Mouse (Mus musculus): Measurements from ENCODE around the gene Aebp1.
A peak's percentile ranks its signal among the peaks of the same experiment; 100 is the strongest.
"Not testable (repeated sequence)": the region's sequence is repeated elsewhere in the genome, so short reads cannot be mapped to it uniquely, and the experiment has no call there.

The Aebp1 gene

DNA sequence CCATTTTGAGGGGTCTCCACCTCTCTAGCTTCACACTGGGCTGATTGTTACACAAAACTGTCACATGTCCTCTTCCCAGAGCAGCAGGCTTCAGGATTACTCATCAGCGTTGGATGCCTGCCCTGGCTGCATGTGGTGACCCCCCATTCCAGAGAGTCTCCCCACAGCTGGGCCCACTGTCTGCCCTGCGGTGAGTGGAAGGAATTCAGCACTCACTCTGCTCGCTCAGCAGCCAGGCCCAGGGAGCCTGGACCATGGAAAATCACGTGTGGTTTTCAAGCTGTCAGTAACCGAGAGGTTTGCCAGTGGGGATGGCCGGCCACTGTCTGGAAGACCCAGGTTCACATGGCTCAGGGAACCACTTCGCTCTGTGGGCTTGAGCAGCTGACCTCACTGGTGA is 5.8 kb upstream of the Aebp1 start:
- DNase-seq (ENCODE audit: low read depth, low spot score): no peak

DNA sequence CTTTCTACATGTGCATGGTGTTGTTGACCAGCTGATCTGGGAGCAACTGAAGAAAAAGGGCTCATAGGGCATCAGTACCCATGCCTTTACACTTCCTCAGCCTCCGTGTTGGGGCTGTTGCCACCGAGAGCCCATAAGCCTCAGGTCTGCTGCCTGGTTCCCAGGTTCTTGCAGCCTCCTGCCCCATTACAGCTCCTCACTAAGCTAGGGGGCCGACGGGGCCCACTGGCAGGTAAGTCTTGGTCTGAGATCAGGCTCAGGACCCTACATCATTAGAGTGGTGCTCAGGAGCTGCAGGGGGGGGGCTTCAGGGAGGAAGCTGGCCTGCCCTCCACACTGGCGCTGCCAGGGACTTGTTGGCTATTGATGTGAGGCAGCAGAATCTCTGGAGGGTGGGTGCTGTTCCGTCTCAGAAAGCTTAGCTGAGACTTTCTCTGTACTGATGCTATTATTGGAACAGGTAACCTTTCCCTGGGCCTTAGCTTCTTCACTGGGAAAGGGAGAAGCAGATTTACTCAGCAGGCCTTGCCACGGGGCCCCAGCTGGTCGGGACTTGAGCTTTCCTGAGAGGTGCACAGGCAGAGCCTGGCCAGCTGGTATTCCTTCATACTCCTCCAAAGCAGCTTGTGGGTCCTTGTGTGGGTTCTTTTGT is 5.1 kb upstream of the Aebp1 start:
- DNase-seq (ENCODE audit: low read depth, low spot score): no peak

DNA sequence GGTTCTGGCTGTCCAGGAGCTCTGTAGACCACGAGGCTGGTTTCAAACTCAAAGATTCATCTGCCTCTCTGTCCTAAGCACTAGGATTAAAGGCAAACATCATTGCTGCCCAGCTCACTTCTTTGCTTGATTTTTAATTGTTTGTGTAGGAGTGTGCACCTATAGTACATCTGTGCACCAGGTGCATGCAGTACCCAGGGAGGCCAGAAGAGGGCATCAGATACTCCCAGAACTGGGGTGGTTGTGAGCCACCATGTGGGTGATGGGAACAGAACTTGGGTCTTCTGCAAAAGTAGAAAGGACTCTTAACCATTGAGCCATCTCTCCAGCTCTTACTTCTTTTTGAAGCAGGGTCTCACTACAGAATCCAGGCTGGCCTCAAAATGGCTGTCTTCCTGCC is 3.0 kb upstream of the Aebp1 start:
- no peak for DNase-seq (ENCODE audit: low read depth, low spot score)

DNA sequence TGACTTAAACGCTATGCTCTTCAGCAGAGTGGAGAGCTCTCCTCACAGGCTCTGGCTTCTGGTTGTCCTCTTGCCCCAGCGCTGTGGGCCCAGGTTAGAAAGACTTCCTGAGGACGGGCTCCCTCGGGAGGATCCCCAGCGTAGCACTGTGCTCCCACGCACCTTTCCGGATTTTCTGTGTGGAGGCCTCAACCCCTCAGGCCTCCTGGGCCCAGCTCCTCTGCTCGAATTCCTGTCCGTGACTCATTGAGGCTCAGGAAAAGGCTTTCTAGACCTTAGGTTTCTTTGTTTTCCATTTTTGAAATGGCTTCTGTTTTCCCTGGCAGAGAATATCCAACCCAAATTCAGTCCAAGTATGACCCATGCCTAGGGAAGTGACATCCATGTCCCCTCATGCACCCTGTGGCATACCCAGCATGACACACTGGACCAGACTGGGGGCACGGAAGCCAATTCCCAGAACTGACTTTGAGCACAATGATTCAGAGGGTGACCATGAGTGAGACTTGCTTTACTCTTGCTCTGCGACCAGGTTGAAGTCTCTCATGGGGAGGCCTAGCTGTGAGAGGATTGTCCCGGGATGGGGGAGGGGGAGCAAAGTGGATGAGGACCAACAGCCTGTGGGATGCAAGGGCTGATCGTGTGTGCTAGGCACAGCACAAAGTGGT is 1.7 kb upstream of the Aebp1 start:
- DNase-seq (ENCODE audit: low read depth, low spot score): no peak

DNA sequence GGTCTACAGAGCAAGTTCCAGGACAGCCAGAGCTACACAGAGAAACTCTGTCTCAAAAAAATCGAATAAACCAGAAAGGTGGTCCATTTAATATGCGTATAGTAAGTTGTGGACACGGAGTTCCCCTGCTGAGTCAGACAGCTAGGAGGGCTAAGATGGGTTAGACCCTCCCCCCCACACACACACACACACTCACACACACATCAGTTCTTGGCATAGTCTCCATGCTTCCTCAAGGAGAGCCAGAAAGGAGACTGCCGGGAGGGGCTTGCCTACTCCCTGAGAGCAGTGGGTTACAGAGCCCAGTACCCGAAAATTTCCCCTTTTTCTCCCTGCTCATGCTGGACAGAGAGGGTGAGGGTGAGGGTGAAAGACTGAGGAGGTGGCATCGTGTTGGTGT is 1.1 kb upstream of the Aebp1 start:
- DNase-seq (ENCODE audit: low read depth, low spot score): no peak

DNA sequence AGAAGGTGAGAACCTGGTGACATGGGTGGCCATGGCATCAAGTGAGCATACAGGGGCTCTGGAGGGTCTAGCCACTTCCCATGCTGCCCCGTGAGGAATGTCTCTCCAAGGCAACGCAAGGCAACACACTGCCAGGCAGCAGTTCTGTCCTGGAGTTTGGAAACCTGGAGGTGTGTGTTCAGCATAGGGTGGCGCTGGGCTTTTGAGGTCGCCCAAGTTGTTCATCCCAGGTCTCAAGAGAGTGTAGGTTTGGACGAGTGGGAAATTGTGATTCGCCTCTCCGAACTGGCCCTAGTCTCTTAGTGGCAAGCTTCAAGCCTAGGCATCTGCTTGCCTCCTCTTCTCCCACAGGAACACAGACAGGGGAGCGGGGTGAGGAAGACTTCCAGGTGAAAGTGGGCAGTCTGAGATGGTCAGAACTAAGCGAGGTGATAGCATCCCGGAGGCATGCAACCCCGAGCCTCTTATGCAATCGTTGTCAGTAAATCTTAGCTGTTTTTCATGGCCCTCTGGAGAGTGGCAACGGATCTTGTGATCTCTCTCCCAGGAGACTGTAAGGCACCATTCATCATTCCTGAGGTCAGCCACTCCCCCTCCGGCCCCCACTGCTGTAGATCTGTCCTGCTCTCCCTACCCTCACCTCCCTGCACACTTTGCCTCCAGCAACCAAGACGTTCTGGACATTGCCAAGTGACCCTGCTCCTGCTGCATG is 803 bp downstream of the Aebp1 start:
- DNase-seq (ENCODE audit: low read depth, low spot score): peak; percentile 59

DNA sequence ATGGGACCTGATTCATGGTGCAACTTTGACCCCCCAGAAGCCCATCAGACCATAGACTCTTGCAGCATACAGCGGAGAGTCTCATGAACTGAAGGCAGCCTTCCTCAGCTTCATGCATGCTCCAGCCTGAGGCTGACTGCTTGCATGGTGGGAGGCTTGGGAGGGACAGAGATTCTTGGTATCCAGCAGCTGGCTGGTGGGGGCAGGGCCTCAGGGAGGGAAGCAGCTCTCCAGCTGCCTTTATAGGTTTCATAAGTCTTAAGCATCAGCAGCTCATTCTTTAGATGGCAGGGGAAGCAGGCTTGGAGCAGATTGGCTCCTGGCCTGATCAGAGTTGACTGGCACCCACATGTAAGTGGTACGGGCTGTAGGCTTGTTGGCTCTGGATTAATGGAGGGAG is 5.4 kb downstream of the Aebp1 start:
- no peak for DNase-seq (ENCODE audit: low read depth, low spot score)

DNA sequence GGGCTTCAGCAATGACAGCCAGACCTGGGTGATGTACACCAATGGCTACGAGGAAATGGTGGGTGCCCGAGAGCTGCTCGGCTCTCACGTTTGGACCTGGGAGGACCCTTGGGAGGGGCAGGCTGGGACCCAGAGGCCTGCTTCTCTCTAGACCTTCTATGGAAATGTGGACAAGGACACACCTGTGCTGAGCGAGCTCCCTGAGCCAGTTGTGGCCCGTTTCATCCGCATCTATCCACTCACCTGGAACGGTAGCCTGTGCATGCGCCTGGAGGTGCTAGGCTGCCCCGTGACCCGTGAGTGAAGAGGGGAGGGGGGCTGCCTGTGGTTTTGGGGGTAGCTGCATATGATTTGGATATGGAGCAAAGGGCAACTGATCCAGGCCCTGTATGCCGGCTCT is 6.6 kb downstream of the Aebp1 start:
- no peak for DNase-seq (ENCODE audit: low read depth, low spot score)

DNA sequence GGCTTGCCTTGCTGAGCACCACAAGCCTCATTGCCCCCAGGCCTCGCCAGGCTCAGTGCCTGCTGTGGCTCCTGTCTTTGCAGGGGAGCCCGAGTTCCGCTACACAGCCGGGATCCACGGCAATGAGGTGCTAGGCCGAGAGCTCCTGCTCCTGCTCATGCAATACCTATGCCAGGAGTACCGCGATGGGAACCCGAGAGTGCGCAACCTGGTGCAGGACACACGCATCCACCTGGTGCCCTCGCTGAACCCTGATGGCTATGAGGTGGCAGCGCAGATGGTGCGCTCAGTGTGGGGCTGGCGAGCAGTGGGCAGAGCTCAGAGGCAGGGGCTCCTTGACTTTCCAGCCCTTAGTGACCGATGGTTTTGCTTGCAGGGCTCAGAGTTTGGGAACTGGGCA is 7.6 kb downstream of the Aebp1 start:
- no peak for DNase-seq (ENCODE audit: low read depth, low spot score)

DNA sequence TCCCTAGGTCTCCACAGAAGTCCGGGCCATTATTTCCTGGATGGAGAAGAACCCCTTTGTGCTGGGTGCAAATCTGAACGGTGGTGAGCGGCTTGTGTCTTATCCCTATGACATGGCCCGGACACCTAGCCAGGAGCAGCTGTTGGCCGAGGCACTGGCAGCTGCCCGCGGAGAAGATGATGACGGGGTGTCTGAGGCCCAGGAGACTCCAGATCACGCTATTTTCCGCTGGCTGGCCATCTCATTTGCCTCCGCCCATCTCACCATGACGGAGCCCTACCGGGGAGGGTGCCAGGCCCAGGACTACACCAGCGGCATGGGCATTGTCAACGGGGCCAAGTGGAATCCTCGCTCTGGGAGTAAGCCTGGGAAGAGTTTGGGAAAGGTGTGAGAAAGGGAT is 8.3 kb downstream of the Aebp1 start:
- DNase-seq (ENCODE audit: low read depth, low spot score): no peak

DNA sequence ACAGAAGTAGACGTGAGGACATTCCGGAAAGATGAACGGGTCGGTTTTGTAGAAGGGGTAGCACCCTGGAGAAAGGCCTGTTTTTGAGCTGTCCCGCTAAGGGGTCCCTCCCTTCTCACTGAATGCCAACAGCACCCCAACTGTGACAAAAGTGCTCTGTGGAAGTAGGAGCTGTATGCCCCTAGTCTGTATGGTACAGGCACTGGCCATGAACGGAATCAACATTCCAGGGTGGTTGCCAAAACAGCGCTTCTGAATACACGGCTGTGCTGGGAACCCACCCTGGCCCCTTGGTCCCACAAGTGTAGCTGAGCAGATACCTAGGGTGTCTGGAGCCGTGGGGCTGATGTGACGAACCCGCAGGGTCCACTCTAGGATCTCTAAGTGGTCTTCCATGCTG is 11.0 kb downstream of the Aebp1 start:
- DNase-seq (ENCODE audit: low read depth, low spot score): no peak

DNA sequence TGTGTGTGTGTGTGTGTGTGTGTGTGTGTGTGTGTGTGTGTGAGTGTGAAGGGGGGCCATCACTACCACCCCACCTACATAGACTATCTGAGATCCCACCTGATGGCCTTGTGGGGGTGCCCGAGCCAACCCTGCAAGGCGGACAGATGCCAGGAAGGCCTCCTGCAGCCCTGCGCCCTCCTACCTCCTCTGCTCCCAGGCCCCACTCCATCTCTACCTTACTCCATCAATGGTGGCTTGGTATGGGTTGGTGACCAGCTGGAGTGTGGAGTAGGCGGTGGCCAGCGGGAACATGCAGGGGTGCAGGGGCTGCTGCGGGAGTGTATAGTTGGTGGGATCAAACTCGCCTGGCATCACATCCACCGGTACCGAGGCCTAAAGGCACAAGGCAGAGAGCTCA is 11.4 kb downstream of the Aebp1 start:
- DNase-seq (ENCODE audit: low read depth, low spot score): no peak

DNA sequence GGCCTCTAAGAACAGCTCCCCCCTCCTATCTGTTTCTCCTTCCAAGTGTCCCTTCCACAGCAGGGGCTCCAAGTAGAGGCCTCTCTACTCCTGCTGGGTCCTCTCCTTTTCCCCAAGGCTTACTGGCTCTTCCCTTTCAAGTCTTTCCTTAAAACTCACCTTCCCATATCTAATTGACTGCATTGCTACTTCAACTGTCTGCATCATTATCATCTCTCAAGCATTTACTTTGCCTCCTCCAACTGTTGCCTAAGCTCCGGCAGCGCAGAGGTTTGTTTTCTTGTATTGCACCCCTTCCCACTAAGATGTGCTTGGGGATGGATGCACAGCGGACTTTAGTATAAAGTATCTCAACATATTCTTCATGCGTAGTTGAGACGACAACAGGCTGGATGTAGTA is 15.7 kb downstream of the Aebp1 start:
- DNase-seq (ENCODE audit: low read depth, low spot score): no peak

DNA sequence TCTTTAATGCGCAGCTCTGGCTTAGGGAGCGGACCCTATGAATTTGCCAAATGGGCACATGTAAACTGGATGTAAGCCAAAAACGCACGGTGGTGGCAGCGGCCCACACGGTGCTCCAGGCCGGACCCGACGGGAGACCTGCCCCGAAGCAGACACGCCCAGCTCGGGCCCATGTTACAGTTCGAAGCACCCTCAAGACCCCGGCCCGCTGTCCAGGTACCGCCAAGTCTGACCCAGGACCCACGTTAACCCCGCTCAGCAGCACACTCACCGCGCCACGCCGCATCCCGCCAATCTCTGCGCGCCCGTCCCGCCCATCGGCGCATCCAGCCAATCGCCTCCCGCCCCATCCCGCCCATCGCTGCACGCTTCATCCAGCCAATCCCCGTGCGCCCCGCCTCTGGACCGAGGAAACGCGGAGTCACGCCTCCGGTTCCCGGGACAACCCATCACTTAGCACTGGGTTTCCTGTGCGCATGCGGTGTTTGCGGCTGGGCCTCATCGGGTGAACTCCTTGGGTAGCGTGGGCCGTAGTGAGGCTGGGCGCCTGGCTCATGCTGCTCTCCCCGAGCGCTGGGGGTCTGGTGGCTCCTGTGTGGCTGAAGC is 16.3 kb downstream of the Aebp1 start, which contains the start of gene Pold2:
Gene Pold2, minus strand, starts transcription at position 372 of the 606 bp plus-strand sequence.
- peak; percentile 98 for DNase-seq (ENCODE audit: low read depth, low spot score)

DNA sequence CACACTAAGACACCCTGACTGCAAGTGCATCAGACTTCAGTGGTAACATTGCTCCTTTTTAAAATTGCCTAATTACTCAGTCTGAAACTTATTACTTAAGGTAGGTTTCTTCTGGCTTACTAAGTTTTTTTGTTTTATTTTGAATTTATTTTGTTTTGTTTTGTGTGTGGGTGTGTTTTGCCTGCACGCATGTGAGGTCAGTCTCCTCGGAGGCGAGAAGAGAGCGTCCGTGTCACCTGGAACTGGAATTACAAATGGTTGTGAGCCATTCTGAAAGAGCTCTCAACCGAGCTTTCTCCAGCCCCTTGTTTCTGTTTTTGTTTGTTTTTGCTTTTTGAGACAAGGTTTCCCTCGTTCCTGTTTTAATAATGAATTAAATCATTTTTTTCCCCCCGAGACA is 16.9 kb downstream of the Aebp1 start:
- DNase-seq (ENCODE audit: low read depth, low spot score): no peak

DNA sequence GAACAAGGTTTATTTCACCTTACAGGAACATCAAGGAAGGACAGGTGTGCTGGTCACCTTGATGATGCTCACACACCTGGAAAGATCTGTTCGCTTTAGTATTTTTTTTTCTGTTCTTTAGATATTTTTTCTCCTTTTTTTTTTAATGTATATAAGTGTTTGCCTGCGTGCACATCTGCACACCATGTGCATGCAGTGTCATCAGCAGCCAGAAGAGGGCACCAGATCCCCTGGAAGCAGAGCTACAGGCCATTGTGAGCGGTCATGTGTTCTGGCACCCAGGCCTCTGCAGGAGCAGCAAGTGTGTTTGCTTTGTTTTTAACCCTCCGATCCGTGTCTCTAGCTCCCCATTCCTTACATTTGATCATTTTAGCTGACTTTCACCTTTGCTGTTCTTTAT is 18.2 kb downstream of the Aebp1 start:
- peak; percentile 78 for DNase-seq (ENCODE audit: low read depth, low spot score)

DNA sequence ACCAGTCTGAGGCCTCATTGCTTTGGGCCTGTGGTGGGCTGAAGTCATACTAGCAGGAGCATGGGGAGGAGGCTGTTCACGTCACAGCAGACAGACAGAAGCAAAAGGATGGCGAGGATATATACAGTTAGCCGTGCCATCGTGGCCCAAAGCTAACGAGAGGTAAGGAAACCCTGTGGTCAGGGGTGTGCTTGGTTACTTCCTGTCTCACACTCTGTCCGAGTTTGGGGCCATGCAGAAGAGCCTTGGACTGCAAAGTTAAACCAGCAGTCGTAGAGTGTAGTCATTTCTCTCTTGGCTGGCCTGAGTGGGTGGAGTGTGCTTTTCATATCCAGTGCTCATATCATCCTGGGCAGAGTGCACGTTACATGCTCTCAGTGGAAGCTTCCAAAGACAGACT is 20.8 kb downstream of the Aebp1 start:
- DNase-seq (ENCODE audit: low read depth, low spot score): no peak

DNA sequence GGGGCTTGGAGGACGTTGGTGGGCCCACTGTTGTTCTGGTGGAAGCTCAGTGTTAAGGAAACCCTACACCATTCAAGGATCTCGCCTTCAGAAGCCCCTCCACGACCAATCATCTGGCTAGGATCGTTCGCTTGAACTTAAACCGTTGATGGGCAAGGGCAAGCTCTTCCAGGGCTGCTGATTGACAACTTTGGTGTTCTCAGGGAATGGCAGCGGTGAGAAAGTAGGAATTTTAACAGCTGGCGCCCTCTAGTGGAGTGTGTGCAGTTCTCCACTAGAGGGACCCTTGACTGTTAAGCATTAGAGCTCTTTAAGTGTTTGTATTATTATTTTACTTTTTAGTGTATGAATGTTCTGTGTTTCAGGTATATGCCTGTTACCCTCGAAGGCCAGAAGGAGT is 24.4 kb downstream of the Aebp1 start:
- DNase-seq (ENCODE audit: low read depth, low spot score): peak; percentile 79

DNA sequence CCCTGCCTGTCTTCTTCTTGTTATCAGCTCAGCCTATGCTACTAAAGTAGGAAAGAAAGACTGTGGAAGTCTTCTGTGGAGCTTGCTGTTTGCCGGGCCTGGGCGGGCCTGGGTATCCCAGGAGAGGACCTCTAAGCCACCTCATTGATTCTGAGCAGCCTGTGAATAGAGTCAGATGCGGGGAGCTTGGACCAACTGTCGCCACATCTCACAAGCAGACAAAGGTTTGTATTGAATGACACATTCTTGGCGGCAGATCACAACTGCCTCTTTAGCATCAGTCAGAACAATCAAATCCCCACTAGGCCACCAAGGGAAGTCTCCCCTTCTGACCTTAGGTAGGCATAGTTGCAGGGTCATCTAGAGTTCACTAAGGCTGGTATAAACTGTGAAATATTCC is 25.5 kb downstream of the Aebp1 start:
- no peak for DNase-seq (ENCODE audit: low read depth, low spot score)

DNA sequence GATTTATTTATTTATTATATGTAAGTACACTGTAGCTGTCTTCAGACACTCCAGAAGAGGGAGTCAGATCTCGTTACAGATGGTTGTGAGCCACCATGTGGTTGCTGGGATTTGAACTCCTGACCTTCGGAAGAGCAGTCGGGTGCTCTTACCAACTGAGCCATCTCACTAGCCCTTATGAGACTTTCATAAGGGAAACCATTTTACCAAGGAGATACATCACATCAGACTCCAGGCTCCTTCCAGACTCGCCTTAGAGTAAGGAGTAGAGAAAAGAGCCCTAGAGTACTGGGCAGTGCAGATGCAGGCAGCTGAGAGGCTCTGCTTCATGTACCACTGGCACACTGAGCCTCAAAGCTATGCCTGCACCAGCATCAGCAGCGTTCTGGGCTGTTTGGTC is 26.8 kb downstream of the Aebp1 start:
- DNase-seq (ENCODE audit: low read depth, low spot score): not testable (repeated sequence)

DNA sequence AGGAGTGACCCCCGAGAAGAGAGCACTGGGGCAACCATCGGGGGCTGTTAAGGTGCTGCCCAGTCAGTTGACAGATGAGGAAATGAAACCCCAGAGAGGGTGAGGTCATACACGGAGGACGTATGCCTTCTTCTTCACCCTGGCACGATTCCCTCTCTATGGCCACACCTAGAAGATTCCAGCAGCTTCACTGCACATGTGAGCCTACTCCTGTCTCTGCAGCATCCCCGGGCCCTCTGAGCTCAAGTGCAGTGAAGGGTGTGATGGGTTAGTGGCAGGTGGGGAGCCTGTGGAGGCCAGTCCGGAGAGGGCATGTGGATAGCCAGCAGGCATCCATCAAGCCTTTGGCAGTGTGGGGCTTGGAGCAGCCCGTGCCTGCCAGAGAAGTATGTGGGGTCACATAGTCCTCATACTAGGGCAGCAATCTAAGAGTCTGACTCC is 30.4 kb downstream of the Aebp1 start:
- DNase-seq (ENCODE audit: low read depth, low spot score): no peak

DNA sequence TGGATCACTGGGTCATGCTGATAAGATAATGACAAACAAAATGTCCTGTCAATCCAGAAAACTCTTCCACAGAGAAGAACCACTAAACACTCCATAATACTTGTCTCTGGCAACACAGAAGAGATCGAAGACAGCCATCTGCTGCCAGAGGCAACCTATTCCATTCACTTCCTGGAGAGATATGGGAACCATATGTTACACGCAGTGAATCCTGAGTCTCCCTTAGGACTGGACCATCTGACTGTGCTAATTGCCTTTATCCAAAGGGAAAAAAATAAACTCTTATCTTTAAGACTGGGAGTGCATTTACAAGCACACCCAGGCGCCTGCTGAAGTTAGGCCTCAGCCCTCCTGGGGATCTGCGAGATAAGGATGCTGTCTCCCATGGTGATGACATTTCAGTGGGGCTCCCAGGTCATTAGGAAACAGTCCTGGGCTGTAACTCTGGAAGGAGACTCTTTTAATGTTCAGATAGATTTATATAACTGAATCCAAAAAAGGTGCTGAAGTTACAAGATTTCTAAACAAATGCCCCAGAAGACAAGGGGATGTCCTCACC is 31.1 kb downstream of the Aebp1 start:
- no peak for DNase-seq (ENCODE audit: low read depth, low spot score)
